Mouse (Mus musculus) cortical plate, adult 2 months (tissue): ENCODE measurements at regions not wholly inside any gene's neighbourhood (a gene's known extent, or its start where the extent isn't known, plus 50 kb on each side); places are given as distances from the start of the nearest gene placed in this dataset.

ENCODE experiments used
- H3K27ac ChIP-seq: fragments of 200-500 bp; 2 replicates; pipeline ENCODE4 v1.5.1; 2012; ENCODE audit warnings: low read length, control low read depth, inconsistent platforms; ENCODE audit not compliant: insufficient read depth
- H3K4me1 ChIP-seq: fragments of 200-500 bp; 2 replicates; pipeline ENCODE4 v1.6.1; 2011; ENCODE audit warnings: low read length; ENCODE audit not compliant: control insufficient read depth, insufficient read depth
- H3K4me3 ChIP-seq: fragments of 200-500 bp; 2 replicates; pipeline ENCODE4 v1.5.1; 2011; ENCODE audit warnings: mild to moderate bottlenecking, low read length, control low read depth; ENCODE audit not compliant: insufficient read depth
- CTCF ChIP-seq: fragments of 200-500 bp; IDR thresholded peaks from 2 replicates; pipeline ENCODE4 v1.5.1; 2011; ENCODE audit warnings: mild to moderate bottlenecking, control low read depth, low read length; ENCODE audit not compliant: insufficient read depth; ENCODE audit errors: extremely low read depth
- POLR2A ChIP-seq: fragments of 200-500 bp; IDR thresholded peaks from 2 replicates; pipeline ENCODE4 v1.6.1; 2011; ENCODE audit warnings: mild to moderate bottlenecking, low read length, control low read depth; ENCODE audit not compliant: insufficient read depth; ENCODE audit errors: extremely low read depth

DNA sequence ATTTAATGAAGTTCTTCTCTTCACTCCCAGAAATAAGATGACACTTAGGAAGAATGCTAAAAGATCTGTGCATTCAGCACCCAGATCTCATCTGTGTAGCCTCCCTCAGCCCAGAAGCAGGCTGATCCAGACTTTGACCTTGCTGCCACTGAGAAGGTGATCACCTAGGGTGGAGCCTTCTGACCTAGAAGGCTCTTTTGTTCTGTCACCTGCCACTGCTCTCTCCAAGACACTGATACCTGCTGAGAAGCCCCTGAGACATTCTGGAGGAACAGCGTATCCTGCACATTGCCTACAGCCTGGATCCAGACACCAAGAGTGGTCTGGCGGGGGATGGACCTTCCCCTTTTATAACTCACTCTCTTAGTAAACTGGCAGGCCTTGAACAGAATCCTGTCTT is 190.0 kb upstream of the Luzp2 start:
- H3K4me1 ChIP-seq: no peaks in the 10 kb centered on the region
- H3K4me3 ChIP-seq: no peak overlapping the region
- TF ChIP-seq POLR2A (no peak), CTCF (no peak)
- H3K27ac ChIP-seq: no peak overlapping the region

DNA sequence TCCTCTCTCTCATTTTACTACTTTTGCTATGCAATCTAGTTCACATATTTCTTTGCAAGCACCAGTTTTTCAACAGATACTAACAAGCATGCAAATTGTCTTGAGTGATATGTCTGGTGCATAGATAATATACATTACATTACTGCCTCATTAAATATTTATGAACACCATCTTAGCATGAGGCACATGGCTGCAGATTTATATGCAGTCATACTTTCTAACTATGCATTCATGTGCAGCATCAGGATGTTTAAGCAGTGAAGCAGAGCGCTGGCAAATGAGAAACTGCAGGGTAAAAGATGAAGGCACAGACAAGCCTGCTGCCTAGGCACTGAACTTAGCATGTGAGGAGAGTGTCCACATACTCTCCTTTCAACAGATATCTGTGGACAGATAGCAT is 186.3 kb upstream of the Luzp2 start:
- Histone ChIP-seq H3K27ac (no peak overlapping the region), H3K4me3 (no peak overlapping the region), H3K4me1 (no peaks in the 10 kb centered on the region)
- no peak for TF ChIP-seq CTCF
- no peak for TF ChIP-seq POLR2A
